Comparison of ENCODE assay signal across 19 mouse cellular contexts in the genomic region with DNA sequence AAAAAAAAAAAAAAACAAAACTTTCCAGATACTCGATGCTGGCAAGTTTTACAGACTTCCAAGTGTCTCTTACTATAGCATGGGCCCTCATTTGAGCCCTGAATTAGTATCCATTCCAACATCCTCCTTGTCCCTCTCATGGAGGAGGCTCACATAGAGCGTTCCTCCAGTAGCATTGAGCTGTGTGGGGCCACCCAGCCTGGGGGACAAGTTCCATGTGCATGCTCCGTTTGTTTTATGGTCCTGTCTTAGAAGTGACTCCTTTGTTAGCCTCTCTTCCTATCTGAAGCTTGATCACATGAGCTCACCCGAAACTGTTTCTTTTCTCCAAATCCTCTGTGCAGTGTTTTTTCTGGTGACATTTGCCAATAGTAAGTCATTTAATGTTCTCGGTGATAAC. TPM values are rescaled to one million over a fixed set of nuclear protein-coding genes. Genes with fewer than 3 reads are reported as not detected.
"Had no signal": no experiment of that assay in that cellular context is flagged by ENCODE, and none has a peak within 500 bp of the region (broad histone marks: within the 10 kb centered on the region; RNA-seq: fewer than 3 reads in every experiment).

No protein-coding gene starts in this region.

- H3K9me3 ChIP-seq: midbrain, embryonic 10.5 days; midbrain, embryonic 12.5 days; neural tube, embryonic 13.5 days; neural tube, embryonic 15.5 days had no signal

- H3K4me1 ChIP-seq: midbrain, embryonic 10.5 days; midbrain, embryonic 12.5 days; neural tube, embryonic 13.5 days; neural tube, embryonic 15.5 days had no signal

- H3K27ac ChIP-seq: midbrain, embryonic 10.5 days; midbrain, embryonic 12.5 days; neural tube, embryonic 13.5 days; neural tube, embryonic 15.5 days had no signal

- H3K4me2 ChIP-seq: lung, embryonic 14.5 days; midbrain, embryonic 12.5 days; neural tube, embryonic 13.5 days; neural tube, embryonic 15.5 days had no signal

- H3K9ac ChIP-seq: lung, embryonic 14.5 days; midbrain, embryonic 12.5 days; neural tube, embryonic 13.5 days; neural tube, embryonic 15.5 days had no signal

- DNase-seq: lung, adult 18-20 months; lung, embryonic 14.5 days; lung, postnatal 10 days; lung, postnatal 4 days; midbrain, embryonic 14.5 days; retina, postnatal 1 day; right cerebral cortex, adult 18-20 months; right cerebral cortex, postnatal 25 days; right cerebral cortex, postnatal 4 days; spleen, adult 18-20 months; thymus, adult 2 months; thymus, postnatal 25 days; thymus, postnatal 4 days had no signal

- ATAC-seq: midbrain, embryonic 16.5 days had no signal

- H3K36me3 ChIP-seq: midbrain, embryonic 10.5 days; midbrain, embryonic 12.5 days; neural tube, embryonic 13.5 days; neural tube, embryonic 15.5 days had no signal

- H3K27me3 ChIP-seq: midbrain, embryonic 12.5 days; neural tube, embryonic 13.5 days; neural tube, embryonic 15.5 days had no signal

- H3K4me3 ChIP-seq: midbrain, embryonic 10.5 days; midbrain, embryonic 12.5 days; myocyte; neural tube, embryonic 13.5 days; neural tube, embryonic 15.5 days had no signal

RNA-seq across cellular contexts. Expression of a gene that starts 17.5 kb away (rescaled TPM):
- polyA plus RNA-seq: myocyte had no signal
